Mouse (Mus musculus) thymus, adult 2 months (tissue): Measurements from ENCODE around the gene Hjurp. TPM values are rescaled to one million over a fixed set of nuclear protein-coding genes. Genes with fewer than 3 reads are reported as not detected.

Source experiments
- DNase-seq: peaks from one replicate; pipeline ENCODE4 v3.0.0; 2021
- H3K27ac ChIP-seq: fragments of 200-500 bp; 2 replicates; pipeline ENCODE4 v1.5.1; 2012; ENCODE audit warnings: low read length, control low read depth; ENCODE audit not compliant: control insufficient read depth, insufficient read depth
- H3K27me3 ChIP-seq: fragments of 200-500 bp; 2 replicates; pipeline ENCODE4 v1.6.1; 2012; ENCODE audit warnings: mild to moderate bottlenecking, low read length, moderate library complexity, mixed read lengths; ENCODE audit not compliant: control insufficient read depth, insufficient read depth
- H3K36me3 ChIP-seq: fragments of 200-500 bp; 2 replicates; pipeline ENCODE4 v1.6.1; 2012; ENCODE audit warnings: mild to moderate bottlenecking, low read length, moderate library complexity; ENCODE audit not compliant: control insufficient read depth, insufficient read depth
- H3K4me1 ChIP-seq: fragments of 200-500 bp; replicated peaks from 2 replicates; pipeline ENCODE4 v1.6.1; 2012; ENCODE audit warnings: low read length; ENCODE audit not compliant: control insufficient read depth, insufficient read depth
- H3K4me3 ChIP-seq: fragments of 200-500 bp; 2 replicates; pipeline ENCODE4 v1.5.1; 2012; ENCODE audit warnings: mild to moderate bottlenecking, low read length, control low read depth, moderate library complexity; ENCODE audit not compliant: control insufficient read depth, insufficient read depth
- CTCF ChIP-seq: fragments of 200-500 bp; IDR thresholded peaks from 2 replicates; pipeline ENCODE4 v1.5.1; 2012; ENCODE audit warnings: mild to moderate bottlenecking, control low read depth, low read length, moderate library complexity, borderline replicate concordance; ENCODE audit not compliant: control insufficient read depth, poor library complexity, insufficient read depth; ENCODE audit errors: extremely low read depth
- POLR2A ChIP-seq: fragments of 200-500 bp; IDR thresholded peaks from 2 replicates; pipeline ENCODE4 v1.6.1; 2012; ENCODE audit warnings: mild to moderate bottlenecking, low read length, control low read depth, moderate library complexity; ENCODE audit not compliant: control insufficient read depth, poor library complexity, insufficient read depth; ENCODE audit errors: extremely low read depth
- WGBS: fragments of 180-500 bp; shearing (Covaris S2); methylation state at CpG from one replicate; pipeline ENCODE4 v1.1.7; 2018; 5-methylcytosine and 5-hydroxymethylcytosine counted together
- polyA plus RNA-seq: library from polyadenylated mRNA; depleted of rRNA; stranded (reverse); fragments of >200 nt; gene quantifications from 2 replicates; pipeline ENCODE4 v1.2.3, GENCODE M21; 2012

Gene Hjurp
- polyA plus RNA-seq, 1 experiment, result 197 TPM

DNA sequence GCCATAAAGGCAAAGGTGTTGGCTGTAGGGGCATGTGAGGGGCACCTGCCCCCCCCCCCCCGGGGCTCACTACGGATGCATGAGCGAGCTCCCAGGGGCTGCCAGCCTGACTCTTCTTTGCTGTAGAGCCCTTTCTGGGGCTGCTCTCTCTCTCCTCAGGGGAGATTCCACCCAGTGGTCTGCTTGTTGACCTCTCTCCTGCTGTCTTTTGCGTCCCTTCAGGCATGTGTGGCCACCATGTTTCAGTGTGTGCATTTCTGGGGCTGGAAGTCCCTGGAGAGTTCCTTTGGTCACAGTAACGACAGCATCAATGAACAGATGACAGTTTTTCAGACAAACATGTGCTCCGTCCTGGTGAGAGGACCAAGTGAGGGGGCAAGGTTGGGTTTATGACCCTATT, 19.1 kb downstream of the Hjurp start:
- no peak for TF ChIP-seq CTCF
- no peak for TF ChIP-seq POLR2A
- no peak for DNase-seq
- H3K4me1 ChIP-seq, result peaks cover 21% of the 10 kb centered on the region
- no peak overlapping the region for H3K4me3 ChIP-seq
- no peak overlapping the region for H3K27ac ChIP-seq
- no peaks in the 10 kb centered on the region for H3K27me3 ChIP-seq
- H3K36me3 ChIP-seq, result peaks cover 25% of the 10 kb centered on the region
- 71% methylated on average over 6 of the region's 6 CpGs for WGBS

DNA sequence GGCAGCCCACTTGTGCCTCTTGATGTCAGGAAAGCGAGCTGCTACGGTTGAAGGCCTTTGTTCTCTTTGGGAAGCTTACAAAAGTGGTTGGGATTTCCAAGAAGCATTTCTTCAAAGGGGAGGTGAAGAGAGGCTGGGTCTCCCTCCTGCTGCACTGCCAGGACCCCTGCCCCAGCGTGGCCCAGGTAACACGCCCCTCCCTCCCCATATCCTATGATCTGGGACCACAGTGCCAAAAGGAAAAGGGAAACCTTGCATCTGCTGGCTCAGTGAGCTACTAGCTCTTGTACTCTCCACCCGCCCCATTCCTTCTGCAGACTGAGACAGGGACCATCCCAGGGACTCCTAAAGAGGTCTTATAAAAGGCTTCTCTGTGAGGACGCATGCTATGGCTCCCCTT, 19.8 kb downstream of the Hjurp start:
- peaks cover 21% of the 10 kb centered on the region for H3K4me1 ChIP-seq
- 82% methylated on average over 6 of the region's 6 CpGs for WGBS
- peaks cover 18% of the 10 kb centered on the region for H3K36me3 ChIP-seq
- H3K4me3 ChIP-seq, result no peak overlapping the region
- DNase-seq, result no peak
- H3K27me3 ChIP-seq, result no peaks in the 10 kb centered on the region
- no peak overlapping the region for H3K27ac ChIP-seq
- TF ChIP-seq POLR2A (no peak), CTCF (no peak)

DNA sequence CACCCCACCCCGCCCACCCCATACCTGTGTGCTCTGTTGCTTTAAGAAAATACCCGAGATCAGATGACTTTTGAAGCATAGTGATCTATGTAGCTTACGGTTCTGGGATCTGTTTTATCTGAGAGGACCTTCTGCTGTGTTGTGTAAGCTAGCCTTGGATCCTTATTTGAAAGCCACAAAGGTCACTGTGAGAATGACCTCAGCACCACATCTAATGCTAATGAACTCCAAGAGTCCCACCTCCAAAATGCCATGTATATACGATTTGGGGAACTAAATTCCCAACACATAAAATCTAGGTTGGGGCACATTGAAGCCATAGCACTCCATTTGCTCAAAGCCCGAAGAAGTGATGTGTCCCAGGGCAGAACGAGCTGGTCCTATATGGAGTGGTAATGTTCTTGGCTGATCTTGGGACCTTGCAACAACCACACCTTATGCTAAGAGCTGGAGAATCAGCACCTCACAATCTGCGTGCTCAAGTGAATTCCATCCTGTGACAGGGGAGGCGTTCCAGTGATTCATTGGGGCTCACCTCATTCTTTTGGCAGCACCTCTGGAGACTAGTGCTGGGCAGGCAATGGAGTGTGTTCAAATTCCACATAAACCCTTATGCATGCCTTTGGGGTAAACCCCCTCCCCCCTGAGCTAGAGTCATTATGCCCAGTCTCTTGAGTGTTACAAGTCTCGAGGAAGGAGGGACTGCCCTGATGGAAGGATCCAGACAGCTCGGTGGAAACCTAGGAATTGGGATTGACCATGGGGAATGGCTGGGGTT, 20.4 kb downstream of the Hjurp start:
- H3K4me1 ChIP-seq, result peaks cover 21% of the 10 kb centered on the region
- H3K27ac ChIP-seq, result no peak overlapping the region
- TF ChIP-seq CTCF (no peak), POLR2A (no peak)
- DNase-seq, result no peak
- WGBS, result 85% methylated on average over 10 of the region's 10 CpGs
- H3K4me3 ChIP-seq, result no peak overlapping the region
- no peaks in the 10 kb centered on the region for H3K27me3 ChIP-seq
- H3K36me3 ChIP-seq, result peaks cover 12% of the 10 kb centered on the region

GRCm38 (mm10) chr1:88255989-88256754, 21.3 kb downstream of the Hjurp start:
- 85% methylated on average over 13 of the region's 13 CpGs for WGBS

DNA sequence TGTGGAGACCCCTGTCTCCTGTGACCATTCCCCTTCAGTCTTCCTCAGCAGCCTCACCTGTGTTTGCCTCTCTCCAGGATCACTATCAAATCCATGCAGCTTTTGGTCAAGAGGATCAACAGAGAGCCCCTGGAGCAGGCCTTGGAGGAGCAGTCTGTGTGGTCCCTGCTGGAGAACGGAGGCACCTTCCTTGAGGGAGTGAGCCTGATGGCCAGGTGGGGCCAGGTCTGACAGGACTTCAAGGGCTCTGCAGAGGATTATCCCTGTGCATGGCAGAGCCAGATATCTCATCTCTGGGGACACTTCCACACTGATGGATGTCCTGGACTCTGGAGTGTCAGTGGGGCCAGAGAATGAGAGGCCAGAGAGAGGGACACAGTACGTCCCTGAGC, 22.0 kb downstream of the Hjurp start:
- Histone ChIP-seq H3K4me3 (no peak overlapping the region), H3K27ac (no peak overlapping the region), H3K4me1 (peaks cover 18% of the 10 kb centered on the region), H3K27me3 (no peaks in the 10 kb centered on the region), H3K36me3 (0 out of 2 replicates have a peak, but pooled peaks cover 2% of the 10 kb centered on the region)
- WGBS, result 62% methylated on average over 2 of the region's 2 CpGs
- no peak for TF ChIP-seq CTCF
- TF ChIP-seq POLR2A, result no peak
- no peak for DNase-seq

More at GRCm38 (mm10) chr1:88255989-88256754, 21.3 kb downstream of the Hjurp start:
- Histone ChIP-seq H3K36me3 (peaks cover 7% of the 10 kb centered on the region; the same call in 1 of the 2 replicates), H3K27me3 (no peaks in the 10 kb centered on the region), H3K27ac (no peak overlapping the region), H3K4me3 (no peak overlapping the region), H3K4me1 (peaks cover 18% of the 10 kb centered on the region)
- TF ChIP-seq POLR2A, result no peak
- TF ChIP-seq CTCF, result no peak
- no peak for DNase-seq

- Histone ChIP-seq H3K36me3 (no peaks in the 10 kb centered on the region), H3K27ac (no peak overlapping the region), H3K4me1 (peaks cover 13% of the 10 kb centered on the region), H3K4me3 (no peak overlapping the region), H3K27me3 (no peaks in the 10 kb centered on the region)
- TF ChIP-seq CTCF, result no peak
- TF ChIP-seq POLR2A, result no peak
- no peak for DNase-seq
- 93% methylated on average over 12 of the region's 12 CpGs for WGBS
Measured at GRCm38 (mm10) chr1:88254793-88255465, 22.5 kb downstream of the Hjurp start.
